Mouse (Mus musculus) liver, embryonic 11.5 days (tissue): Measurements from ENCODE around the gene Atp6v0b. TPM values are rescaled to one million over a fixed set of nuclear protein-coding genes. Genes with fewer than 3 reads are reported as not detected.
A peak's percentile ranks its signal among the peaks of the same experiment; 100 is the strongest.

Source experiments
- ATAC-seq: fragments of 200-750 bp; cut with Nextera tagmentation; replicated peaks from 2 replicates; pipeline ENCODE4 v1.8.0; 2017; ENCODE audit warnings: moderate number of reproducible peaks, mild to moderate bottlenecking, moderate TSS enrichment, moderate library complexity; ENCODE audit not compliant: low FRiP score
- DNase-seq: peaks from one replicate; pipeline ENCODE4 v3.0.0-alpha.2; 2017; ENCODE audit warnings: low spot score
- H3K27ac ChIP-seq: fragments of 300-500 bp; sonication (generic); 2 replicates; pipeline ENCODE4 v1.5.1; 2014; ENCODE audit warnings: mild to moderate bottlenecking, low read depth, low read length, control low read depth
- H3K27me3 ChIP-seq: fragments of 300-500 bp; sonication (generic); replicated peaks from 2 replicates; pipeline ENCODE4 v1.6.1; 2014; ENCODE audit warnings: low read length, mixed read lengths; ENCODE audit not compliant: control insufficient read depth, insufficient read depth
- H3K36me3 ChIP-seq: fragments of 300-500 bp; sonication (generic); 2 replicates; pipeline ENCODE4 v1.6.1; 2014; ENCODE audit warnings: mild to moderate bottlenecking, low read length, moderate library complexity, mixed read lengths; ENCODE audit not compliant: control insufficient read depth, insufficient read depth
- H3K4me1 ChIP-seq: fragments of 300-500 bp; sonication (generic); replicated peaks from 2 replicates; pipeline ENCODE4 v1.6.1; 2014; ENCODE audit warnings: low read length, mixed read lengths; ENCODE audit not compliant: control insufficient read depth, insufficient read depth
- H3K4me2 ChIP-seq: fragments of 300-500 bp; sonication (generic); 2 replicates; pipeline ENCODE4 v1.6.1; 2014; ENCODE audit warnings: mild to moderate bottlenecking, control low read depth, moderate library complexity
- H3K4me3 ChIP-seq: fragments of 300-500 bp; sonication (generic); 2 replicates; pipeline ENCODE4 v1.5.1; 2014; ENCODE audit warnings: low read depth, low read length, control low read depth
- H3K9ac ChIP-seq: fragments of 300-500 bp; sonication (generic); 2 replicates; pipeline ENCODE4 v1.6.1; 2014; ENCODE audit warnings: low read depth, low read length, control low read depth
- H3K9me3 ChIP-seq: fragments of 300-500 bp; sonication (generic); 2 replicates; pipeline ENCODE4 v1.6.1; 2016; ENCODE audit warnings: low read length, inconsistent platforms, mixed read lengths; ENCODE audit not compliant: control insufficient read depth
- WGBS: fragments of 180-500 bp; shearing (Covaris S2); extraction: QIAGEN DNeasy Blood & Tissue Kit; methylation state at CpG from one replicate; pipeline ENCODE4 v1.1.7; 2014; 5-methylcytosine and 5-hydroxymethylcytosine counted together
- polyA plus RNA-seq: library from polyadenylated mRNA; unstranded; fragments of >200 nt; fragmentation: Nextera tagmentation; extraction: Ambion mirVana; gene quantifications from 2 replicates; pipeline ENCODE4 v1.2.1, GENCODE M21; 2014

Atp6v0b gene
- polyA plus RNA-seq, 1 experiment from 2014 or later = 229 TPM

DNA sequence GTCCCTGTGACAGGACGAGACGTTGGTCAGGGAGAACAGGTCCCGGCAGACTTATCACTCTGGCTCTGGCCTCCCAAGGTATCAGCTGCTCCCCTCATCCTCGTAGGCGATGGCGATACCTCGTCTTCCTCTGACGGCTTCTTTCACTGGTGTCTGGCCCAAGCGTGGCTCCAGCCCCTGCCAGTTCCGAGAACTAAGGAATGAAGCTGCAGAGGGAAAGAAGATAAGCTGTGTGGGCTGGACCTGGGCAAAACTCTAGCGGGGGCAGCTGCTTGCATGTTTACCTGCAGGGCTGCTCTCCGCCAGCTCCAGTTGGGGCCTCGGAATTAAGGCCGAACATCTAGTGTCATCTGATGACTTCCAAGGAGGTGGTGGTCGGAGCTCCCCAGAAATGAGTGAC lies 2.3 kb upstream of the Atp6v0b start:
- Histone ChIP-seq H3K27ac (no peak overlapping the region), H3K4me3 (0 out of 2 replicates have a peak overlapping the region, but pooled peaks have one; percentile 17), H3K9me3 (no peaks in the 10 kb centered on the region), H3K36me3 (peaks cover 20% of the 10 kb centered on the region), H3K4me2 (no peak overlapping the region), H3K9ac (no peak overlapping the region), H3K27me3 (no peaks in the 10 kb centered on the region), H3K4me1 (peaks cover 22% of the 10 kb centered on the region)
- DNase-seq = no peak
- no peak for ATAC-seq
- 89% methylated on average over 15 of the region's 15 CpGs for WGBS

DNA sequence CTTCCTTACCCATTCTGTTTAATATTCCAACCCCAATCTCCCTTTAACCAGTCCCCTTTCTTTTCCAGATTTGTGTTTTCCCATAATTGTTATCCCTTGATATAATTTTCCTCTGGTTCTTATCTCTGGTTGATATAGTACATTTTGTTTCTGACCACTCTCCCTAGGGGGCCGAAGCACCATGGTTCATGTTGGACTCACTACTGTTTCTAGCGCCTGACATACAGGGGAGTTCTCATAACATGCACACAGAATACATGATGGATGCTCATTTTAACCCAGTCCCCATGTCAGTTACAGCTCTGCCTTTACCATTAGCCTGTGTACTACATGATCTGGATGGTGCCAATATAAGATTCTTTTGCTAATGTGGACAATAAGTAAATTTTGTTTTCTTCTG lies 787 bp upstream of the Atp6v0b start:
- ATAC-seq (no peak), DNase-seq (no peak)
- WGBS = 64% methylated on average over 2 of the region's 2 CpGs
- Histone ChIP-seq H3K4me3 (peak overlapping the region; percentile 97; the same call in 1 of the 2 replicates), H3K36me3 (peaks cover 24% of the 10 kb centered on the region), H3K4me2 (peak overlapping the region; percentile 87), H3K4me1 (peaks cover 27% of the 10 kb centered on the region), H3K27ac (no peak overlapping the region), H3K9ac (no peak overlapping the region), H3K9me3 (no peaks in the 10 kb centered on the region), H3K27me3 (no peaks in the 10 kb centered on the region)

DNA sequence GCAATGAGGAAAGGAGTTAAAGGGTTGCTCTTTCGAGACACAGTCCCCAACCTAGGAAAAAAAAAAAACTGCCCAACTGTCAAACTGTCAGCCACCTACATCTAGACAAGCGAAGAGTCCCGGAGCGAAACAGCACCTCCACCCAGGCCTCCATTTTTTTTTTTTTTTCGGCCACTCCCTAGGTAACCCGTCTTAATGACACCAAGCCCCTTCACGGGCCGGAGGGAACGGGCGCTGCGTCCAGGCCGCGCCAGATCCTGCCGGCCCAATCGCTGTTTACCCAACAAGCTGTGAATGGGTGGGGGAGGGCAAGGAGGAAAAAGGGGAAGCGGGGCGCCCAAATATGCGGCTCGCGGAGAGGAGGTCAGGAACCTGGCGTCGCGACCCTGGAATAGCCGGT lies 489 bp downstream of the Atp6v0b start:
- Histone ChIP-seq H3K4me2 (peak overlapping the region; percentile 87), H3K36me3 (peaks cover 24% of the 10 kb centered on the region), H3K9ac (peak overlapping the region; percentile 94), H3K27me3 (no peaks in the 10 kb centered on the region; the same call in 1 of the 2 replicates), H3K4me3 (peak overlapping the region; percentile 97), H3K9me3 (no peaks in the 10 kb centered on the region), H3K27ac (peak overlapping the region; percentile 77), H3K4me1 (peaks cover 25% of the 10 kb centered on the region)
- DNase-seq (no peak), ATAC-seq (peak; percentile 22)
- WGBS = under 1% methylated on average over 22 of the region's 24 CpGs

DNA sequence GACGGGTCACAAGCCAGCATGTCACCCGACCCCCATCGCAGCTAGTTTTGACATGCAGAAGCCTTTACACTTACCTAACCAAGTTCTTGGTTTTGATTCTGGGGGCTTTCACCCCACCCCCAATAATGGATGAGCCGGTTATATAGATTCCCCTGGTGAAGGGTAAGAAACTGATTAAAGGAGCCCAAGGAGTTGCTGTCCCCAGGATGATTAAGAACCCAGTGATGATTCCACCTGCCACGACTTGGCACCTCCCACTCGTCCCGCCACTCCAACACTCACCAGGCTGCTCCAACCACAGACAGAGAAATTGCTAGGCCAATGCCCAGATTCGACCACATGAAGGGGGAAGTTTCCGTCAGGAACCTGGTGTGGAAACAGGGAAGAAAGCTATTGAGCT lies 1.1 kb downstream of the Atp6v0b start:
- Histone ChIP-seq H3K4me2 (peak overlapping the region; percentile 87), H3K9ac (peak overlapping the region; percentile 94), H3K27me3 (no peaks in the 10 kb centered on the region; the same call in 1 of the 2 replicates), H3K4me1 (peaks cover 23% of the 10 kb centered on the region), H3K4me3 (peak overlapping the region; percentile 97), H3K36me3 (peaks cover 24% of the 10 kb centered on the region), H3K27ac (no peak overlapping the region), H3K9me3 (no peaks in the 10 kb centered on the region)
- 75% methylated on average over 9 of the region's 9 CpGs for WGBS
- no peak for DNase-seq
- no peak for ATAC-seq

DNA sequence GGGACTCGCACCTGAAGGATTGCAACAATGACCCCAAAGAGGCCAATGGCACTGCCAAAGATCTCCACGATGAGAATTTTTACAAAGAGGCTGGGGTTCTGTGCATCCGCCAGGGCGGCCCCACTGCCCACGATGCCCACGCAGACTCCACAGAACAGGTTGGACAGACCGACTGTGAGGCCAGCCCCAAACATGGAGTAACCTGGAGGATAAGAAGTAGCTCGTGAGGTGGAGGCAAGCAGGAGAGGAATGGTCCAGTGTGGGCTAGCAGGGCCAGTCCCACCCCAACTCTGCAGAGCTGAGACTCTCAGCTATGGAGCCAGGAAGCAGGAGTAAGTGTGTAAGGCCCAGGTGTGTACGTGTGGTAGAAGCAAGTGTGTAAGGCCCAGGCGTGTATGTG lies 2.0 kb downstream of the Atp6v0b start:
- DNase-seq = no peak
- 93% methylated on average over 10 of the region's 10 CpGs for WGBS
- Histone ChIP-seq H3K4me2 (no peak overlapping the region), H3K4me3 (no peak overlapping the region), H3K9ac (no peak overlapping the region), H3K36me3 (peaks cover 21% of the 10 kb centered on the region), H3K27me3 (no peaks in the 10 kb centered on the region; the same call in 1 of the 2 replicates), H3K4me1 (peaks cover 20% of the 10 kb centered on the region), H3K9me3 (no peaks in the 10 kb centered on the region), H3K27ac (no peak overlapping the region)
- no peak for ATAC-seq

DNA sequence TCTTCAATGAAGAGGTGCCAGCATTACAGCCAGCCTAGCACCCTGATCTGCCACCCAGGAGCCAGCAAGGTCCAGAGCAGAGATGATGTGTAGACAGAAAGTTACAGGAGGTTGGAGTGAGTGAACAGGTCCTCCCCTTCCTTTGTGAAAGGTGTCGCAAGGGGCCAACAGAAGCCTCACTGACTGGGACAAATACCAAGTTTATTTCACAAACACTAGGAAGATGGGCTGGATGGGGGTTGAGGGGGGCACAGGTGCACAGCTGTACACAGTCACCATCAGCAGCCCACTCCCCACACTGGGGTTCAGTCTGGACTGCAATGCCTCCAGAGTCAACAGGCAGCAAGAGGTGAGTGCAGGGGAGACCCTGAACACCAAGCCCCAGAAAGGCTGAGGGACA lies 3.0 kb downstream of the Atp6v0b start:
- 0 out of 2 replicates have a peak overlapping the region, but pooled peaks have one; percentile 77 for H3K4me3 ChIP-seq
- H3K9ac ChIP-seq = 0 out of 2 replicates have a peak overlapping the region, but pooled peaks have one; percentile 81
- H3K36me3 ChIP-seq = peaks cover 18% of the 10 kb centered on the region; the same call in 1 of the 2 replicates
- no peaks in the 10 kb centered on the region; the same call in 1 of the 2 replicates for H3K27me3 ChIP-seq
- DNase-seq = no peak
- ATAC-seq = no peak
- H3K4me1 ChIP-seq = peaks cover 20% of the 10 kb centered on the region
- H3K9me3 ChIP-seq = no peaks in the 10 kb centered on the region
- WGBS = 100% methylated on average over 1 of the region's 1 CpGs
- H3K4me2 ChIP-seq = peak overlapping the region; percentile 98
- no peak overlapping the region for H3K27ac ChIP-seq

DNA sequence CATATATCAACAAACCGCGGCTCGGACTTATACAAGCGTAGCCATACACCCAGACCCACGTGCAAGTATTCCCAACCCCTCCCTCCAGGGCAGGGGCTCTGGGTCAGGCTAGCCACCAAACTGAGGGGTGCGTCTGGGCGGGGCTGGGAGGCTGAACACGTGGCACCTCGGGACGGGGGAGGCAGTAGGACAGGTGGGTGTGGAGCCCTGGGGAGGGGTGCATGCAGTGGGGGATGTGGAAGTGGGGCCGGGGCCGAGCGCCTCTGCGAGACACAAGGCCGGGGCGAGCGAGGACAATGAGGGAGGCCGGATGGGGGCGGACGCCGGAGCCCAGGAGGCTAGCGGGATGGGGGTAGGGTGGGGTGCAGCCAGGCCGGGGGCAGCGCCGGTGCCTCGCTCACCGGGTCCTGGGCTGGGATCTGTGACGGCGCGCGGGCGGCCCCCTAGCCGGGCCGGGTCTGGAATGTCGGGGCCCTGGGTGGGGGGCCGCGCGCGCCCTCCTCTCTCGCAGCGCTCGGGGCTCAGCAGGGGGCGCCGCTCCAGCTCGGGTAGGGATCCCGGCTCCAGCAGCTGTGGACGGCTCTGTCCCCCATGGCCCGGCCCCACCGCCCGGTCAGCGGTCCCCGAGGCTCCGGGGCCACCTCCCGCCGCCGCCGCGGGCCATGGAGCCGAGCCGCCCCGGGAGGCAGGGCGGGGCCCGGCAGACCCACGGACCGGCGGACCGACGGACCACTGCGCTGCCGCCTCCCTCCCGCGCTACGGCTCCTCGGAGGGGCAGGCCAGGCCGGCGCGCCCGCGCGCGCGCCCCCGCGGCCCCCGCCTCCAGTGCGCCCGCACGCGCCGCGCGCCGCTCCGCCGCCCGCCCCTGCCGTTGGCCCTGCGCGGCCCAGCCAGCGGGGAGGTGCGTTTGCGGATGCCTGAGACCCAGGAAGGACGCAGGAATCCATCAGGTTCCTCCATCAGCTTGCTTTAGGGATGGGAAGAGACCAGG lies 4.1 kb downstream of the Atp6v0b start, which contains the start of gene B4galt2:
Gene B4galt2 (minus strand): TSS at position 787 of the 991 bp plus-strand sequence.
- H3K4me3 ChIP-seq = peak within 1 kb of the TSS; percentile 77
- H3K36me3 ChIP-seq = peaks cover 18% of the 10 kb centered on the region; the same call in 1 of the 2 replicates
- peak within 1 kb of the TSS; percentile 55; the same call in 1 of the 2 replicates for H3K27ac ChIP-seq
- H3K27me3 ChIP-seq = no peaks in the 10 kb centered on the region; the same call in 1 of the 2 replicates
- WGBS = 2% methylated on average over 91 of the region's 103 CpGs
- peak; percentile 73 for DNase-seq
- peak within 1 kb of the TSS; percentile 98 for H3K4me2 ChIP-seq
- ATAC-seq = peak; percentile 22
- no peaks in the 10 kb centered on the region for H3K9me3 ChIP-seq
- peak within 1 kb of the TSS; percentile 81 for H3K9ac ChIP-seq
- H3K4me1 ChIP-seq = peaks cover 20% of the 10 kb centered on the region

DNA sequence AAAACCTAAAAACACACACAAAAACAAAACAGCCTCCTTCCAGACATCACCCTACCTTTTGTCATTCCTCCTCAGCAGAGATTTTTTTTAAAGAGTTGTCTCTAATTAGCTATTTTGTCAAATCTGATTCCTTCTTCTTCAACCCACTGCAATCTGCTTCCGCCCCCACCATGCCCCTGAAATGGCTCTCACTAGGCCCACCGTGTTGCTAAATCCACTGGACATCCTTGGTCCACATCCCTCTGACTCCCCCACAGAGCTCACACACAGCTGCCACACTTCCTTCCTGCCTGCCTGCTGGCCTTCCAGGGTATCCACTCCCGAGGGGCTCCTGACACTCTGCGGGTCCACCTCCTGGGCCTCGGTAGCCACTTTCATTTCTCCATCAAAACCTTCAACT lies 8.4 kb downstream of the Atp6v0b start:
- DNase-seq = no peak
- no peak overlapping the region for H3K4me2 ChIP-seq
- 0 out of 2 replicates have a peak, but pooled peaks cover 4% of the 10 kb centered on the region for H3K36me3 ChIP-seq
- WGBS = 66% methylated on average over 5 of the region's 5 CpGs
- H3K4me3 ChIP-seq = no peak overlapping the region
- ATAC-seq = no peak
- no peaks in the 10 kb centered on the region for H3K9me3 ChIP-seq
- peaks cover 4% of the 10 kb centered on the region; the same call in 1 of the 2 replicates for H3K4me1 ChIP-seq
- no peaks in the 10 kb centered on the region; the same call in 1 of the 2 replicates for H3K27me3 ChIP-seq
- no peak overlapping the region for H3K9ac ChIP-seq
- H3K27ac ChIP-seq = no peak overlapping the region
